Mouse (Mus musculus) adrenal gland (tissue): Measurements from ENCODE around the gene Ski.

Experiments
- intact Hi-C: fragments of 180-260 bp; cut with DNase I; formaldehyde crosslinking; loops from one replicate; pipeline ENCODE4 v1.15.1; 2025

The Ski gene

GRCm38 (mm10) chr4:155184248-155185070, 37.9 kb downstream of the Ski start:
- intact Hi-C loops, result loop anchor here (5.0 kb wide), 1 partner anchor 38 kb away; the partner anchor contains the start of gene Ski

GRCm38 (mm10) chr4:155183201-155183600, 39.2 kb downstream of the Ski start:
- intact Hi-C loops, result no loop called here

GRCm38 (mm10) chr4:155178981-155179512, 43.3 kb downstream of the Ski start:
- intact Hi-C loops, result no loop called here

- intact Hi-C loops, result no loop called here
Observed at GRCm38 (mm10) chr4:155178274-155178673, 44.1 kb downstream of the Ski start.

GRCm38 (mm10) chr4:155176210-155176609, 46.2 kb downstream of the Ski start:
- intact Hi-C loops, result no loop called here

- intact Hi-C loops, result no loop called here
Observed at GRCm38 (mm10) chr4:155173822-155174785, 48.3 kb downstream of the Ski start.

GRCm38 (mm10) chr4:155172909-155173821, 49.2 kb downstream of the Ski start:
- intact Hi-C loops, result no loop called here

- intact Hi-C loops, result no loop called here
Observed at GRCm38 (mm10) chr4:155171961-155172533, 50.3 kb downstream of the Ski start.

GRCm38 (mm10) chr4:155170614-155171212, 51.7 kb downstream of the Ski start:
- intact Hi-C loops, result no loop called here

GRCm38 (mm10) chr4:155168835-155169252, 53.5 kb downstream of the Ski start:
- intact Hi-C loops, result no loop called here

GRCm38 (mm10) chr4:155165861-155166260, 56.5 kb downstream of the Ski start:
- intact Hi-C loops, result no loop called here

- intact Hi-C loops, result loop anchor here (5.0 kb wide), 2 partner anchors 38 to 53 kb away; no protein-coding TSS in a partner anchor
Observed at GRCm38 (mm10) chr4:155164550-155164949, 57.8 kb downstream of the Ski start.

- intact Hi-C loops, result loop anchor here (5.0 kb wide), 2 partner anchors 39 to 54 kb away; no protein-coding TSS in a partner anchor
Observed at GRCm38 (mm10) chr4:155163685-155164084, 58.7 kb downstream of the Ski start.

GRCm38 (mm10) chr4:155163320-155163651, 59.1 kb downstream of the Ski start:
- intact Hi-C loops, result loop anchor here (5.0 kb wide), 2 partner anchors 39 to 54 kb away; no protein-coding TSS in a partner anchor

GRCm38 (mm10) chr4:155162433-155163319, 59.7 kb downstream of the Ski start:
- intact Hi-C loops, result loop anchor here (5.0 kb wide), 2 partner anchors 40 to 55 kb away; no protein-coding TSS in a partner anchor

GRCm38 (mm10) chr4:155158543-155158917, 63.9 kb downstream of the Ski start:
- intact Hi-C loops, result no loop called here

- intact Hi-C loops, result no loop called here
Observed at GRCm38 (mm10) chr4:155157871-155158542, 64.4 kb downstream of the Ski start.

- intact Hi-C loops, result no loop called here
Observed at GRCm38 (mm10) chr4:155156734-155157133, 65.7 kb downstream of the Ski start.
